Mouse (Mus musculus) urinary bladder, postnatal 14 days (tissue): ENCODE measurements around the gene Ints1.

Experiments used
- DNase-seq: peaks from one replicate; pipeline ENCODE4 v3.0.0; 2021; ENCODE audit warnings: low spot score

Gene Ints1

GRCm38 (mm10) chr5:139775216-139775926 lies at the start of gene Ints1:
Gene Ints1 (minus strand): TSS chr5:139775674.
- peak; percentile 97 for DNase-seq

DNA sequence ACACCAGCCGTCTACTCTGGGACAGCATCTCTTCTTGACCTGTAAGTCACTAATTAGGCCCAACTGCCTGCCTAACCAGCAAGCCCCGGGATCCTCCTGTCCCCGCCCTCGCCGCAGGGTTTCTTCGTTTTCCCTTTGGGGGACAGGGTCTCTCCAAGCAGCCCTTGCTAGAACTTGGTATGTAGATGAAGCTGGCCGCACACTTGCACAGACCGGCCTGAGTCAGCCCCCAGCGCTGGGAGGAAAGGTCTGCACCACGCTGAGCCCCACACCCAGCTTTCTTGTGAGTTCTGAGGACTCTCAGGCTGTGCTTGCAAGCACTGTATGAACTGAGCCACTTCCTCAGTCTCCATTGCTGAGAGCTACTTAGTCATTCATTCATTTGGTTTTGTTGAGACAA lies 49.1 kb upstream of the Ints1 start:
- DNase-seq: no peak

DNA sequence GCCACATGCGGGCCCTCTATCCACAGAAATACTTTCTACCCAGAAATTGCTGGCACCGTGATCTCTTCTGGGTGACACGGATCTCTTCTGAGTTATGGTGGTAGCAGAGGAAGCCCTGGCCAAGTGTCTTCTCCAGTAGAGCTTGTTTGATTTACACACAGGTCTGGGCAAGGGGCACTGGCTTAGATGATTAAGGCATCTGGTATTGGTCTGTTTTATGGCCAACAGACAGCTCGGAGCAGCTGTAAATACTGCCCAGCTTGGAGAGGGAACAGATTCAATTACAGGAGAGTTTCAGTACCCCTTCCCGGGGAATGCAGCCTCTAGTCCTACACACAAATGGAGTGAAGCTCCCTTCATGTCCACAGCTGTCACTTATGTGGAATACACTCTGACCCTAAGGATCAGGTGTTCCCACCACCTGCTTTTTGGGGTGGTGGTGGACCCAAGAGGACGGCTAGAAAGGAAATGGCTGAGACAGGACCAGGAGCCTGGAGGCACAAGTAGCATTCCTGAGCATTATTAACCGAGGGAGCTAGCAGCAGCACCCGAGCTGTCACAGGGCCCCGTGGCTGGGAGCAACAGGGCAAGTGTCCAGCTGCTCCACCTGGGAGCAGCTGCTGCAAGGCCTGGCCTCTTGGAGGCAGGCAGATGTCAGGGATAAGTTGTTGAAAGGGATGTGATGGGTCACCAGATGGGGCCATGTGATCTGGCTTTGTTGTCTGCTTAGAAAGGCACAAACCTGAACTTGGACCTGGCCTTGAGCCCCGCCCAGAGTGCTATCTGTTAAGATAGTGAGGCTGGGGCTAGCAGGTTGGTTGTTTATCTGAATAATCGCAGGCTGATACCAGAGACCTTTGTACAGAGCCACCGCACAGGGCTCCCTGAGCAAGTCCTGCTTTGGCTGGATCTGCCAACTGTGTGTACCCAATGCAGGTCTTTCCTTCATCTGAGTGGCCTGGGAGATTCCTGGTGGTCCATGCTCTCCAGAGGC lies 46.3 kb upstream of the Ints1 start:
- DNase-seq: no peak

GRCm38 (mm10) chr5:139819538-139820181 lies 44.2 kb upstream of the Ints1 start, which contains the start of gene Tmem184a:
Gene Tmem184a (minus strand): TSS chr5:139819917.
- peak; percentile 63 for DNase-seq

DNA sequence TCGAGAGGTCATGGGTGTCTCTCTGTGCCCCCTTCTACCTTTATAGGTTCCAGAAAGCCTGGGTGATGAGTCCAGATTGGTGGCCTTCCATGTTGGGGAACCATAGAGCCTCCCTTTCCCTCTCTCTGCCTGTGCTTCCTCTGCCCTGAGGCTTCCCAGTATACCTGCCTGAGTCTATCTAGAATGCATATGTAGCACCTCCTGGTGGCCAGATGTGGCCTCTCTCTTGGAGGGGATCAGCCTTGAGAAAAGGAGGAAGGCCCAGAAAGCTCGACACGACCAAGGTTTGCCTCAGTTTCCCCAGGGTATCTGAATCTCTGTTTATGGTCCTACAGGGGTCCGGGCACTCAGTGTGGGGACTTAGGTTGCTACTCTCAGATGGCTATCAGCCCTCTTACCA lies 43.3 kb upstream of the Ints1 start:
- peak; percentile 76 for DNase-seq

GRCm38 (mm10) chr5:139818056-139818455 lies 42.6 kb upstream of the Ints1 start:
- no peak for DNase-seq

- no peak for DNase-seq
These were observed 41.8 kb upstream of the Ints1 start for GRCm38 (mm10) chr5:139817292-139817691.

- DNase-seq: no peak
These were observed 41.0 kb upstream of the Ints1 start for GRCm38 (mm10) chr5:139816445-139816844.

DNA sequence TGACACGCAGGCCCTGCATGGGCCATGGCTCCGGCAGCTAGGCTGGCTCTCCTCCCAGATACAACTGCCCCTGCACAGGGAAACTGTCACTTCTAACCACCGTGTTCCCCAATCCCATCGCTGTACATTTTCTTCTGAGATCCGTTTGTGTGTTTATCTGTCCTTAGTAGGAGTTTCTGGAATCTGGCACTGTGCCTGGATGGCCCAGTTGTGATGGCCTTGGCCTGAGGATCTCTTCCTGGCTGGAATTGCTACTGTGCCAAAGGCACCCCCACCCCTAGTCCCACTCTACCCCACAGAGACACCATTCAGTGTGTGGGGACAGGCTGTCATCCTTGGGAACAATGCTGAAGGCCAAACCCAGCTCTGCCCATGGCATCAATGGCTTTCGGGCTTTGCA lies 40.5 kb upstream of the Ints1 start:
- DNase-seq: no peak

DNA sequence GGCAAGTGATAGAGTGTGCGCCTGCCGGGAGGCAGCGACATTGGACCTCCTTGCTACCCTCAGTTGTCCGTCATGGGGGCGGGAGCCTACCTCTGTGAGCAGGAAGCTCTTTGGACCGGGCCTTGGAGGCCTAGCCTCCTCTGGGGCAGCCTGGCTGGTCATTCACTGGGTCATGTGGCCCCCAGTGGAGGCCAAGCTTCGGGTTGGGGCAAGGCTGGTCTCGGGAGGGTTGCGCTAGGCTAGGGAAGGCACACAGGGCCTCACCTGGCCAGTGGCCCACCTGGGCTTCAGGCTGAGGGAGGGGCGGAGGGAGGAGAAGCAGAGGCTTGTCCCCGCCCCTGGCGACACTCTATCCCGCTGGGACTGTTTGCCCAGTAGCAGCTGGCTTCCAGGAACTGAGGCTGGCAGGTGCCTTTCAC lies 38.5 kb upstream of the Ints1 start:
- DNase-seq: peak; percentile 71

DNA sequence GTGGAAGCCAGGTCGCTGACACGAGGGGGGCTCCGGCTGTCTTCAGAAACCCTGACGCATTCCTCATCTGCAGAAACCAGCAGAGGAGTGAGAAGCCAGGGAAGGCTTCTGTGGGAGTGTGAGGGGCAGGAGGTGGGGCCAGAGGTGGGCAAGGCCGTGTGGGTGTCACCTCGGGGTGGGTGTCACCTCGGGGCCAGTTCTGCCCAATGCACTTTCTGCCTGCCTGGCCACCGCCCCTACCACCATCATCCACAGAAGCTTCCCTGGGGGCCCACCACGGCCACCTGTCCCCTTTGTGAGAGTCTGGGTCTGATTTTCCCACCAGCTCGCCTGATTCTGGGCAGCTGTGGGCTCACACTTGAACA lies 37.6 kb upstream of the Ints1 start:
- no peak for DNase-seq

GRCm38 (mm10) chr5:139812398-139813125 lies 37.1 kb upstream of the Ints1 start:
- DNase-seq: no peak

GRCm38 (mm10) chr5:139811677-139812397 lies 36.4 kb upstream of the Ints1 start:
- DNase-seq: no peak

GRCm38 (mm10) chr5:139809397-139809796 lies 33.9 kb upstream of the Ints1 start:
- DNase-seq: no peak

DNA sequence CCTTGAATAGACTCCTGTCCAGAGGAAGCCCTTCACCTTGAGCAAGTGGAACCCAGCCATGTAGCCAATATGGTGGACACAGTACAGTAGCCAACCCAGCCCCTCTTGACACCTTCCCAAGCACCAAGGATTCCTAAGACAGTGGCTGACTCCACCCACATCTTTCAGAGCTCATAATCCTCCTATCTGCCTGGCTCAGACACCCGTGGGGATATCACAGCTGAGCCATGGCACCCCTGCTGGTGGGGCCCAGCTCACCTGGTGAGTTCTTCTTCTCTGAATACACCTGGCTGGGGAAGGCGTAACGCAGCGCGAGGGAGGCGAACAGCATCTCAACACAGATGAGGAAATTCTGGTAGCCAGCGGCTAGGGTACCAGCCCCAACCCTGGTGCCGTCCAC lies 30.4 kb upstream of the Ints1 start:
- no peak for DNase-seq

GRCm38 (mm10) chr5:139804573-139805111 lies 29.2 kb upstream of the Ints1 start:
- no peak for DNase-seq

- no peak for DNase-seq
These were observed 28.7 kb upstream of the Ints1 start for GRCm38 (mm10) chr5:139804107-139804551.

- peak; percentile 71 for DNase-seq
These were observed 28.2 kb upstream of the Ints1 start for GRCm38 (mm10) chr5:139803601-139804102.

GRCm38 (mm10) chr5:139803165-139803564 lies 27.7 kb upstream of the Ints1 start:
- no peak for DNase-seq

GRCm38 (mm10) chr5:139801880-139802279 lies 26.4 kb upstream of the Ints1 start:
- no peak for DNase-seq

DNA sequence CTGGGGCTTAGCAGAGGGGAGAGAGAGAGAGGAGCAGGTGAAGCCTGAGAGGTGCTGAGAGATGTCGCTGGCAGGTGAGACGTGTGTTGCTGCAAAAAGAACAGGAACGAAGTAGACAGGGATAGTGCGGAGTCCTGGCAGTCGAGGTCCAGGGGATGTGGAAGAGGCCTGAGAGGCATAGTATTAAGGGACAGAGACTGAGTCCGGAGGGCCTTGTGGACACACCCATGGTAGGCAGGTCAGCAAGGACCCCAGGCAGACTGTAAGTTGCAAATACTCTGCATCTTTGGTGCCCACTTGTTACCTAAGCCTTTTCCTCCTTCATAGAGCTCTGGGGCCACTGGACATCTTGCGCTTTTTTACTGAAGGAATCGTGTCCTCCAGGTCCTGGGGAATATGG lies 25.8 kb upstream of the Ints1 start:
- DNase-seq: no peak
